Mouse (Mus musculus): ENCODE results near the gene Bpifb3. TPM values are rescaled to one million over a fixed set of nuclear protein-coding genes. Genes with fewer than 3 reads are reported as not detected.

Bpifb3 gene
- polyA plus RNA-seq, 1 experiment, result not detected

DNA sequence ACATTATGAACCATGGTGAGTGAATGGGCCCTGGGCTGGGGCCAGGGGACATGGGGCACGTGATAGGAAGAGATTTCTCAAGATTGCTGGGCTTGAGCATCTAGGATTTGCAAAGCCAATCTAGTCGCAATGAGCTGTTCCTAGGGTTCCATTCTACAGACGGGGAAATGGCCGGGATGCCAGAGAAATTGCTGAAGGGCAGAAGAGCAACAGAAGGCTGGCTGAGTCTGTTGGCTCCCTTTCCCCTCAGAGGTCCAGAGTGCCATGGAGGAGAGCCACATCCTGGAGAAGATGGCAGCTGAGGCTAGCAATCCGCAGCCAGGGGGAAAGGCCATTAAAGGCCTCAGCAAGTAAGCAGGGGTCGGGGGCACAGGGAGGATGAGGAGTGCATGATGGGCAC, 15.3 kb upstream of the Bpifb3 start:
- TF ChIP-seq SRF (IDR thresholded peaks at IDR 0.05; ENCODE audit: control insufficient read depth, insufficient read length, low read depth), result no peak
- no peak for TF ChIP-seq TCF12 (IDR thresholded peaks at IDR 0.05; ENCODE audit: insufficient read depth, poor library complexity, severe bottlenecking)
- Histone ChIP-seq H3ac (ENCODE audit: control insufficient read depth, insufficient read length) (no peak overlapping the region), H3K79me2 (ENCODE audit: control insufficient read depth, insufficient read depth) (no peaks in the 10 kb centered on the region), H3K36me3 (ENCODE audit: control insufficient read depth, insufficient read depth) (no peaks in the 10 kb centered on the region), H3K27me3 (ENCODE audit: control insufficient read depth, insufficient read depth, insufficient read length) (no peaks in the 10 kb centered on the region), H3K4me3 (no peak overlapping the region), H3K4me2 (ENCODE audit: low read depth) (no peak overlapping the region)

DNA sequence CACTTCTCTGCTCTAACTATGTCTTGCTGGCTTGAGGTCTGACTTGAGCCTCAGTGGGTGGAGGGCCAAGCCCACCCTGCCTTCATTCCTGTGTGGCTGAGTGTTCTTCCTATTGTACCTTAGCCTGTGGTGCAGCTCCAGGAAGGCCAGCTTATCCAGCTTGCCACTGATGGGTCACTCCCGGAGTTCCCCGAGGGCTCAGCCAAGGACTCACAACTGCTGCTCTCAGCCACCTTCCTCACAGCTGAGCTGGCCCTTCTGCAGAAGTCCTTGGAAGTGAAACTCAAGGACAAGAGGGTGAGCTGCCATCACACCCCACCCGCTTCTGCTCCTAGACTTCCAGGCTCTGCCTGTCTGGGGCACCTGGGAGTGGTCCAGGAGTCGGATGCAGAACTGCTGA, 11.4 kb upstream of the Bpifb3 start:
- H3K36me3 ChIP-seq (ENCODE audit: control insufficient read depth, insufficient read depth), result no peaks in the 10 kb centered on the region
- no peak overlapping the region for H3K4me3 ChIP-seq
- TF ChIP-seq REST (IDR thresholded peaks at IDR 0.05; ENCODE audit: insufficient read depth, insufficient read length) (no peak), MAX (IDR thresholded peaks at IDR 0.05; ENCODE audit: low read depth) (no peak)
- H3K4me2 ChIP-seq (ENCODE audit: low read depth), result no peak overlapping the region
- no peaks in the 10 kb centered on the region for H3K79me2 ChIP-seq (ENCODE audit: control insufficient read depth, insufficient read depth)
- H3K27me3 ChIP-seq (ENCODE audit: control insufficient read depth, insufficient read depth, insufficient read length), result no peaks in the 10 kb centered on the region
- H3ac ChIP-seq (ENCODE audit: control insufficient read depth, insufficient read length), result no peak overlapping the region

DNA sequence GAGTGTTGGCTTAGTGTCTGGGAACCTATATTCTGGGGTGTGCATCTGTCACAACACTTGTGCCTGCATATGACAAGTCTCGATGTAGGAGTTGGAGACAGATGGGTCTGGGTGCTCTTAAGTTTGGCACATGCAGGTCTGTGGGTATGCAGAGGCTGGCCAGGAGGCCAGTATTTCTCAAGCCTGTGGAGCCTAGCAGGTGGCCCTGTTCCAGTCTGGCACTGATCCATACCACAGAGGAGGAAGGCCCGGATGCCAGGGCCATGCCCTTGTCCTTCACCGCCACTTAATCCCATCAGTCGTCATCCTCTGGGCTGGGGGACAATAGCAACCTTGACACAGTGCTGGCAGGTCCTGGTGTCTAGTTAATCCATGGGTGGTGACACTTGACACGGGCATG, 3.9 kb upstream of the Bpifb3 start:
- TF ChIP-seq CEBPB (IDR thresholded peaks at IDR 0.05; ENCODE audit: insufficient read depth, poor library complexity, severe bottlenecking), result no peak
- TF ChIP-seq POLR2AphosphoS2 (IDR thresholded peaks at IDR 0.05; ENCODE audit: insufficient read length, low read depth), result no peak
- no peak for TF ChIP-seq SRF (IDR thresholded peaks at IDR 0.05; ENCODE audit: control insufficient read depth, insufficient read length, low read depth)
- no peak for TF ChIP-seq REST (IDR thresholded peaks at IDR 0.05; ENCODE audit: insufficient read depth, insufficient read length)
- TF ChIP-seq MYOD1 (IDR thresholded peaks at IDR 0.05; ENCODE audit: control insufficient read depth in 1 of 3, insufficient read length in 2 of 3, low read depth in 2 of 3), result no peak
- no peak for TF ChIP-seq TCF3 (IDR thresholded peaks at IDR 0.05; ENCODE audit: insufficient read length, low read depth)
- TF ChIP-seq TCF12 (IDR thresholded peaks at IDR 0.05; ENCODE audit: insufficient read depth, poor library complexity, severe bottlenecking), result no peak
- no peak for TF ChIP-seq USF1 (IDR thresholded peaks at IDR 0.05; ENCODE audit: low read depth)
- no peak for TF ChIP-seq E2F4 (IDR thresholded peaks at IDR 0.05; ENCODE audit: insufficient read depth)
- H3K4me3 ChIP-seq, result no peak overlapping the region
- H3K27me3 ChIP-seq (ENCODE audit: control insufficient read depth, insufficient read depth, insufficient read length), result no peaks in the 10 kb centered on the region
- H3K4me2 ChIP-seq (ENCODE audit: low read depth), result no peak overlapping the region
- H3ac ChIP-seq (ENCODE audit: control insufficient read depth, insufficient read length), result no peak overlapping the region
- no peaks in the 10 kb centered on the region for H3K79me2 ChIP-seq (ENCODE audit: control insufficient read depth, insufficient read depth)
- no peaks in the 10 kb centered on the region for H3K36me3 ChIP-seq (ENCODE audit: control insufficient read depth, insufficient read depth)

DNA sequence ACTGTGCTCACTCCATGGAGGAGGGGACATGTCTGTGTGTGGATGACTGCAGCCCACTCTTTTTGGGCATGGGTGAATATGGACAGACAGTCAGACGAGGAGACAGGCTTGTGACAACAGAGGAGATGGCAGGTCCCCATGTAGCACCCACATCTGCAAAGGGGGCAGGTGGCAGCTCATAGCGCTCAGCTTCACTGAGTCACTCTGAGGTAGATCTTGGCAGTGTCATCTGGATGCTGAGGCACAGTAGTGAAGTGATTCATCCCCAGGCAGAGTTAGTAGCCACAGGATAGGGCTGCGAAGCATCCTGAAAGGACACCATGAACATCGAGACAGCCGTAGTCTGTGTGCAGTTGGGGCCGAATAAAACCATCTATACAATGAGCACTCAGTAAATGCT, 3.2 kb downstream of the Bpifb3 start:
- TF ChIP-seq POLR2A (IDR thresholded peaks at IDR 0.05; ENCODE audit: insufficient read length, low read depth) (no peak), MYOG (IDR thresholded peaks at IDR 0.05; ENCODE audit: control insufficient read depth in 1 of 3, insufficient read depth in 1 of 3, insufficient read length in 2 of 3, low read depth in 2 of 3) (no peak), REST (IDR thresholded peaks at IDR 0.05; ENCODE audit: insufficient read depth, insufficient read length) (no peak), TCF3 (IDR thresholded peaks at IDR 0.05; ENCODE audit: insufficient read length, low read depth) (no peak), POLR2AphosphoS2 (IDR thresholded peaks at IDR 0.05; ENCODE audit: insufficient read length, low read depth) (no peak), MAX (IDR thresholded peaks at IDR 0.05; ENCODE audit: low read depth) (no peak), USF1 (IDR thresholded peaks at IDR 0.05; ENCODE audit: low read depth) (no peak), MYOD1 (IDR thresholded peaks at IDR 0.05; ENCODE audit: control insufficient read depth in 1 of 3, insufficient read length in 2 of 3, low read depth in 2 of 3) (no peak), E2F4 (IDR thresholded peaks at IDR 0.05; ENCODE audit: insufficient read depth) (no peak), CEBPB (IDR thresholded peaks at IDR 0.05; ENCODE audit: insufficient read depth, poor library complexity, severe bottlenecking) (no peak), TCF12 (IDR thresholded peaks at IDR 0.05; ENCODE audit: insufficient read depth, poor library complexity, severe bottlenecking) (no peak), SRF (IDR thresholded peaks at IDR 0.05; ENCODE audit: control insufficient read depth, insufficient read length, low read depth) (no peak)
- no peaks in the 10 kb centered on the region for H3K79me2 ChIP-seq (ENCODE audit: control insufficient read depth, insufficient read depth)

DNA sequence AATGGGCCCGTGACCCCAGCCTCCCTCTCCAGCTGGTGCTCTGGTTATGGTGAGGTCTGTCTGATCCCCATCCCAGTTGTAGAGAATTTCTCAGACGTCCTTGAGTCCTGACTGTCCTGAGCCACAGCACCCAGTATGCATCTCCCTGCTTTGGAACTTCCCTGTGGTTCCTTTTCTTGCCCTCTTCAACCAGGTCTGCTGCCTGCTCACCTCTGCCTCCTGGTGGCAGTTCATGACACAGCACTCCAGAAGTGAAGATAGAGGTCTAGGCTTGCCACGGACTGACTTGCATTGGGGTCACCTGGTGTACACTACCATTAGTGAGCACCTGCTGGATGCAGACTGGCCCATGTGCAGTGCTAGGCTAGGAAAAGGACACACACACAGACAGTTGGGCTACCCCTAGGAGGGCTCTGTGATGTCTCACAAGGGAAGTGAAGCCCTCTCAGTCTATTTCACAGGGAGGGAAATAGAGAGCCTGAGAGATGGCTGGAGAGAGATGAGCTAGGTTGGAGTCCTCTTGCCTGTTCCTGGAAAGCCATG, 11.9 kb downstream of the Bpifb3 start:
- TF ChIP-seq TCF12 (IDR thresholded peaks at IDR 0.05; ENCODE audit: insufficient read depth, poor library complexity, severe bottlenecking) (no peak), USF1 (IDR thresholded peaks at IDR 0.05; ENCODE audit: low read depth) (no peak), E2F4 (IDR thresholded peaks at IDR 0.05; ENCODE audit: insufficient read depth) (no peak), POLR2A (IDR thresholded peaks at IDR 0.05; ENCODE audit: insufficient read length, low read depth) (no peak), CEBPB (IDR thresholded peaks at IDR 0.05; ENCODE audit: insufficient read depth, poor library complexity, severe bottlenecking) (no peak), SRF (IDR thresholded peaks at IDR 0.05; ENCODE audit: control insufficient read depth, insufficient read length, low read depth) (no peak), MYOD1 (IDR thresholded peaks at IDR 0.05; ENCODE audit: control insufficient read depth in 1 of 3, insufficient read length in 2 of 3, low read depth in 2 of 3) (no peak), TCF3 (IDR thresholded peaks at IDR 0.05; ENCODE audit: insufficient read length, low read depth) (no peak), REST (IDR thresholded peaks at IDR 0.05; ENCODE audit: insufficient read depth, insufficient read length) (no peak), MYOG (IDR thresholded peaks at IDR 0.05; ENCODE audit: control insufficient read depth in 1 of 3, insufficient read depth in 1 of 3, insufficient read length in 2 of 3, low read depth in 2 of 3) (no peak), POLR2AphosphoS2 (IDR thresholded peaks at IDR 0.05; ENCODE audit: insufficient read length, low read depth) (no peak), MAX (IDR thresholded peaks at IDR 0.05; ENCODE audit: low read depth) (no peak)

More for the DNA sequence above, 3.2 kb downstream of the Bpifb3 start:
- no peak overlapping the region for H3K4me3 ChIP-seq
- no peaks in the 10 kb centered on the region for H3K36me3 ChIP-seq (ENCODE audit: control insufficient read depth, insufficient read depth)
- no peaks in the 10 kb centered on the region for H3K27me3 ChIP-seq (ENCODE audit: control insufficient read depth, insufficient read depth, insufficient read length)
- H3K4me2 ChIP-seq (ENCODE audit: low read depth), result no peak overlapping the region
- H3ac ChIP-seq (ENCODE audit: control insufficient read depth, insufficient read length), result no peak overlapping the region

More for the DNA sequence above, 11.9 kb downstream of the Bpifb3 start:
- H3K4me2 ChIP-seq (ENCODE audit: low read depth), result no peak overlapping the region
- no peaks in the 10 kb centered on the region for H3K27me3 ChIP-seq (ENCODE audit: control insufficient read depth, insufficient read depth, insufficient read length)
- no peak overlapping the region for H3K4me3 ChIP-seq
- H3ac ChIP-seq (ENCODE audit: control insufficient read depth, insufficient read length), result no peak overlapping the region
- no peaks in the 10 kb centered on the region for H3K36me3 ChIP-seq (ENCODE audit: control insufficient read depth, insufficient read depth)
- H3K79me2 ChIP-seq (ENCODE audit: control insufficient read depth, insufficient read depth), result no peaks in the 10 kb centered on the region

Data from myocyte (in vitro differentiated cells).